Mouse (Mus musculus): ENCODE data around the gene Galnt14. TPM values are rescaled to one million over a fixed set of nuclear protein-coding genes. Genes with fewer than 3 reads are reported as not detected.

Gene Galnt14
- polyA plus RNA-seq, 1 experiment from 2014 or later, result 18.5 TPM

- WGBS, result 83% methylated on average over 9 of the region's 9 CpGs
- H3K27ac ChIP-seq (ENCODE audit: low read depth, low read length), result no peak overlapping the region
Measured at GRCm38 (mm10) chr17:73541911-73542310, 168.3 kb downstream of the Galnt14 start.

GRCm38 (mm10) chr17:73541233-73541570 is 169.1 kb downstream of the Galnt14 start:
- H3K4me3 ChIP-seq (ENCODE audit: low read length), result no peak overlapping the region
- no peak overlapping the region for H3K4me2 ChIP-seq (ENCODE audit: low read length)
- H3K27ac ChIP-seq (ENCODE audit: low read depth, low read length), result 0 out of 2 replicates have a peak overlapping the region, but pooled peaks have one; percentile 12
- H3K4me1 ChIP-seq (ENCODE audit: control insufficient read depth, insufficient read depth, low read depth, low read length), result peaks cover 11% of the 10 kb centered on the region
- WGBS, result 44% methylated on average over 1 of the region's 1 CpGs
- H3K9me3 ChIP-seq (ENCODE audit: control insufficient read depth, low read length), result no peaks in the 10 kb centered on the region
- H3K36me3 ChIP-seq (ENCODE audit: control insufficient read depth, insufficient read depth, low read length), result no peaks in the 10 kb centered on the region
- H3K9ac ChIP-seq (ENCODE audit: low read depth, low read length), result no peak overlapping the region
- ATAC-seq, result peak; percentile 60
- H3K27me3 ChIP-seq (replicated peaks; ENCODE audit: control insufficient read depth, insufficient read depth, low read length), result no peaks in the 10 kb centered on the region

More at GRCm38 (mm10) chr17:73541911-73542310, 168.3 kb downstream of the Galnt14 start:
- peak; percentile 16; the same call in 1 of the 2 replicates for ATAC-seq
- H3K9me3 ChIP-seq (ENCODE audit: control insufficient read depth, low read length), result no peaks in the 10 kb centered on the region
- H3K4me3 ChIP-seq (ENCODE audit: low read length), result no peak overlapping the region
- peaks cover 11% of the 10 kb centered on the region for H3K4me1 ChIP-seq (ENCODE audit: control insufficient read depth, insufficient read depth, low read depth, low read length)
- no peaks in the 10 kb centered on the region for H3K27me3 ChIP-seq (replicated peaks; ENCODE audit: control insufficient read depth, insufficient read depth, low read length)
- no peak overlapping the region for H3K9ac ChIP-seq (ENCODE audit: low read depth, low read length)
- no peak overlapping the region for H3K4me2 ChIP-seq (ENCODE audit: low read length)
- H3K36me3 ChIP-seq (ENCODE audit: control insufficient read depth, insufficient read depth, low read length), result no peaks in the 10 kb centered on the region

- Histone ChIP-seq H3K4me3 (ENCODE audit: low read length) (no peak overlapping the region), H3K4me1 (ENCODE audit: control insufficient read depth, insufficient read depth, low read depth, low read length) (peaks cover 11% of the 10 kb centered on the region), H3K4me2 (ENCODE audit: low read length) (no peak overlapping the region), H3K27ac (ENCODE audit: low read depth, low read length) (0 out of 2 replicates have a peak overlapping the region, but pooled peaks have one; percentile 12), H3K36me3 (ENCODE audit: control insufficient read depth, insufficient read depth, low read length) (no peaks in the 10 kb centered on the region), H3K9me3 (ENCODE audit: control insufficient read depth, low read length) (no peaks in the 10 kb centered on the region), H3K9ac (ENCODE audit: low read depth, low read length) (no peak overlapping the region), H3K27me3 (replicated peaks; ENCODE audit: control insufficient read depth, insufficient read depth, low read length) (no peaks in the 10 kb centered on the region)
- ATAC-seq, result peak; percentile 53
- 30% methylated on average over 14 of the region's 14 CpGs for WGBS
Measured at GRCm38 (mm10) chr17:73540409-73541232, 169.6 kb downstream of the Galnt14 start.

- no peak overlapping the region for H3K27ac ChIP-seq (ENCODE audit: low read depth, low read length)
- H3K27me3 ChIP-seq (replicated peaks; ENCODE audit: control insufficient read depth, insufficient read depth, low read length), result no peaks in the 10 kb centered on the region
- H3K9ac ChIP-seq (ENCODE audit: low read depth, low read length), result no peak overlapping the region
- no peak overlapping the region for H3K4me2 ChIP-seq (ENCODE audit: low read length)
- no peak overlapping the region for H3K4me3 ChIP-seq (ENCODE audit: low read length)
- whole genome bisulfite sequencing, result 89% methylated on average over 2 of the region's 2 CpGs
- no peaks in the 10 kb centered on the region for H3K36me3 ChIP-seq (ENCODE audit: control insufficient read depth, insufficient read depth, low read length)
- H3K9me3 ChIP-seq (ENCODE audit: control insufficient read depth, low read length), result no peaks in the 10 kb centered on the region
- no peak for ATAC-seq
- no peaks in the 10 kb centered on the region for H3K4me1 ChIP-seq (ENCODE audit: control insufficient read depth, insufficient read depth, low read depth, low read length)
Measured at GRCm38 (mm10) chr17:73531896-73532295, 178.4 kb downstream of the Galnt14 start.

GRCm38 (mm10) chr17:73522169-73522568 is 188.1 kb downstream of the Galnt14 start:
- Histone ChIP-seq H3K36me3 (ENCODE audit: control insufficient read depth, insufficient read depth, low read length) (no peaks in the 10 kb centered on the region), H3K4me3 (ENCODE audit: low read length) (no peak overlapping the region), H3K9me3 (ENCODE audit: control insufficient read depth, low read length) (no peaks in the 10 kb centered on the region), H3K27ac (ENCODE audit: low read depth, low read length) (no peak overlapping the region), H3K4me2 (ENCODE audit: low read length) (no peak overlapping the region), H3K4me1 (ENCODE audit: control insufficient read depth, insufficient read depth, low read depth, low read length) (no peaks in the 10 kb centered on the region), H3K9ac (ENCODE audit: low read depth, low read length) (no peak overlapping the region), H3K27me3 (replicated peaks; ENCODE audit: control insufficient read depth, insufficient read depth, low read length) (no peaks in the 10 kb centered on the region)
- WGBS, result 89% methylated on average over 7 of the region's 7 CpGs
- no peak for ATAC-seq

GRCm38 (mm10) chr17:73519350-73519749 is 190.9 kb downstream of the Galnt14 start:
- Histone ChIP-seq H3K36me3 (ENCODE audit: control insufficient read depth, insufficient read depth, low read length) (no peaks in the 10 kb centered on the region), H3K9ac (ENCODE audit: low read depth, low read length) (no peak overlapping the region), H3K27me3 (replicated peaks; ENCODE audit: control insufficient read depth, insufficient read depth, low read length) (no peaks in the 10 kb centered on the region), H3K9me3 (ENCODE audit: control insufficient read depth, low read length) (no peaks in the 10 kb centered on the region), H3K4me1 (ENCODE audit: control insufficient read depth, insufficient read depth, low read depth, low read length) (no peaks in the 10 kb centered on the region), H3K27ac (ENCODE audit: low read depth, low read length) (no peak overlapping the region), H3K4me2 (ENCODE audit: low read length) (no peak overlapping the region), H3K4me3 (ENCODE audit: low read length) (no peak overlapping the region)
- no peak for ATAC-seq
- 85% methylated on average over 5 of the region's 5 CpGs for WGBS

- Histone ChIP-seq H3K36me3 (ENCODE audit: control insufficient read depth, insufficient read depth, low read length) (no peaks in the 10 kb centered on the region), H3K4me3 (ENCODE audit: low read length) (no peak overlapping the region), H3K9me3 (ENCODE audit: control insufficient read depth, low read length) (no peaks in the 10 kb centered on the region), H3K4me1 (ENCODE audit: control insufficient read depth, insufficient read depth, low read depth, low read length) (no peaks in the 10 kb centered on the region), H3K9ac (ENCODE audit: low read depth, low read length) (no peak overlapping the region), H3K4me2 (ENCODE audit: low read length) (no peak overlapping the region), H3K27ac (ENCODE audit: low read depth, low read length) (no peak overlapping the region), H3K27me3 (replicated peaks; ENCODE audit: control insufficient read depth, insufficient read depth, low read length) (no peaks in the 10 kb centered on the region)
- ATAC-seq, result no peak
- WGBS, result 57% methylated on average over 1 of the region's 1 CpGs
Measured at GRCm38 (mm10) chr17:73518359-73518758, 191.9 kb downstream of the Galnt14 start.

- no peak overlapping the region for H3K4me3 ChIP-seq (ENCODE audit: low read length)
- H3K36me3 ChIP-seq (ENCODE audit: control insufficient read depth, insufficient read depth, low read length), result no peaks in the 10 kb centered on the region
- WGBS, result 93% methylated on average over 3 of the region's 3 CpGs
- H3K9ac ChIP-seq (ENCODE audit: low read depth, low read length), result no peak overlapping the region
- no peak for ATAC-seq
- H3K9me3 ChIP-seq (ENCODE audit: control insufficient read depth, low read length), result no peaks in the 10 kb centered on the region
- no peaks in the 10 kb centered on the region for H3K4me1 ChIP-seq (ENCODE audit: control insufficient read depth, insufficient read depth, low read depth, low read length)
- no peak overlapping the region for H3K27ac ChIP-seq (ENCODE audit: low read depth, low read length)
- H3K27me3 ChIP-seq (replicated peaks; ENCODE audit: control insufficient read depth, insufficient read depth, low read length), result no peaks in the 10 kb centered on the region
- H3K4me2 ChIP-seq (ENCODE audit: low read length), result no peak overlapping the region
Measured at GRCm38 (mm10) chr17:73515506-73515905, 194.7 kb downstream of the Galnt14 start.

- H3K4me2 ChIP-seq (ENCODE audit: low read length), result no peak overlapping the region
- no peaks in the 10 kb centered on the region for H3K36me3 ChIP-seq (ENCODE audit: control insufficient read depth, insufficient read depth, low read length)
- ATAC-seq, result no peak
- no peaks in the 10 kb centered on the region for H3K9me3 ChIP-seq (ENCODE audit: control insufficient read depth, low read length)
- 86% methylated on average over 1 of the region's 1 CpGs for WGBS
- H3K27me3 ChIP-seq (replicated peaks; ENCODE audit: control insufficient read depth, insufficient read depth, low read length), result no peaks in the 10 kb centered on the region
- H3K27ac ChIP-seq (ENCODE audit: low read depth, low read length), result no peak overlapping the region
- H3K4me3 ChIP-seq (ENCODE audit: low read length), result no peak overlapping the region
- H3K9ac ChIP-seq (ENCODE audit: low read depth, low read length), result no peak overlapping the region
- H3K4me1 ChIP-seq (ENCODE audit: control insufficient read depth, insufficient read depth, low read depth, low read length), result no peaks in the 10 kb centered on the region
Measured at GRCm38 (mm10) chr17:73514862-73515261, 195.4 kb downstream of the Galnt14 start.

All from hindbrain, embryonic 16.5 days (tissue).